Mouse (Mus musculus) embryonic facial prominence, embryonic 10.5 days (tissue): ENCODE measurements at regions not wholly inside any gene's neighbourhood (a gene's known extent, or its start where the extent isn't known, plus 50 kb on each side); places are given as distances from the start of the nearest gene placed in this dataset.

Experiments used
- DNase-seq: peaks from one replicate; pipeline ENCODE4 v3.0.0-alpha.2; 2017; ENCODE audit warnings: low spot score
- H3K27ac ChIP-seq: fragments of 300-500 bp; sonication (generic); replicated peaks from 2 replicates; pipeline ENCODE4 v1.5.1; 2016; ENCODE audit warnings: mild to moderate bottlenecking
- H3K27me3 ChIP-seq: fragments of 300-500 bp; sonication (generic); replicated peaks from 2 replicates; pipeline ENCODE4 v1.6.1; 2016; ENCODE audit warnings: low read depth, mild to moderate bottlenecking; ENCODE audit not compliant: poor library complexity, severe bottlenecking
- H3K36me3 ChIP-seq: fragments of 300-500 bp; sonication (generic); replicated peaks from 2 replicates; pipeline ENCODE4 v1.6.1; 2016; ENCODE audit warnings: mild to moderate bottlenecking, moderate library complexity
- H3K4me1 ChIP-seq: fragments of 300-500 bp; sonication (generic); 2 replicates; pipeline ENCODE4 v1.6.1; 2016
- H3K4me3 ChIP-seq: fragments of 300-500 bp; sonication (generic); 2 replicates; pipeline ENCODE4 v1.5.1; 2016; ENCODE audit warnings: mild to moderate bottlenecking, moderate library complexity
- H3K9me3 ChIP-seq: fragments of 300-500 bp; sonication (generic); 2 replicates; pipeline ENCODE4 v1.6.1; 2016; ENCODE audit warnings: mild to moderate bottlenecking
- WGBS: fragments of 180-500 bp; shearing (Covaris S2); methylation state at CpG from one replicate; pipeline ENCODE4 v1.1.7; 2016; 5-methylcytosine and 5-hydroxymethylcytosine counted together

DNA sequence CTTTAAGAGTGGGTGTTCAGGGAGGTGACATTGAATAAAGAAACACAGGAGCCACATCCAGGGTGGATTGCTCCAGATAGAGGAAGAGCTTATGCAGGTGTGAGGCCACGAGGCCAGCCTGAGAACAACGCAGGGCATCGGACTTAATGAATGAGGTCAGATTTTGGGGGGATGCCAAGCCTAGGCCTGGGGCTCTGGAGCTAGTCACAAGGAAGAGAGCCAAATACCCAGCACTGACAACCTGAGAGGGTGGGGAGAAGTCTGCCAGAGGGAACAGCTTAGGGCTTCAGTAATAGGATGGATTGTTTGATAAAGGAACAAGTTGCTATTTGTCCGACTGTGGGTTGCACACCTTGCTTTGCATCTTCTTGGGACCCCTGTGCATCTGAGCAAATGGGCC lies 203.1 kb upstream of the Hes1 start:
- H3K36me3 ChIP-seq = no peaks in the 10 kb centered on the region

DNA sequence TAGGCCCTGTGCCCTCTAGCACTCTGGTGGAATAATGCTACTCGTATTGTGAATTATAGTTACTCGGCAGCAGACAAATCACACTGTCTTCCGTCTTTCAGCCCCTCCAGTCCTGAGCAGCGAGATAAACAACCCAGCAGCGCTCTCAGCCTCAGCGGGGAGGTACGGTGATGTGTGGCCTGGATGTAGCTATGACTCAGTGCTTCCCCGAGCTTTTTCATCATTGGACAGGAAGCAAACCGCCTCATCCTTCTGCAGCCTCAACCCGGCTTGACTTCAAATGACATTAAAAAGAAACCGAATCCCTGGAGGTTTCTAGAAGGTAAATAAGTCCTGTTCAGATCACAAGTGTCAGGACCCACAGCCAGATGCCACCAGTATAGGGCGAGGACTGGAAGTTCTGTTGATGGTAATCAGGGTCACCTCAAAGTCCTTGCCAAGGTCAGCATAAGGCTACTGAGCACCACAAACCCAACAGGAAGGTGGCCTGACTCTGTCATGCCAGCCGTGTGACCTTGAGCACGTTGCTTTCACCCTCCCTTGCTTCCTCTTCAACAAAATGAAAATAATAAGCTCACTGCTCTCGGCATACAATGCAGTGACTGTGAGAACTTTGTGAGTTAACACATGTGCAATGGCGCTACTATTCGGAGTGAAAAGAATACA lies 199.0 kb upstream of the Hes1 start:
- WGBS = 81% methylated on average over 17 of the region's 17 CpGs
- no peak overlapping the region for H3K27ac ChIP-seq
- no peak for DNase-seq
- no peaks in the 10 kb centered on the region for H3K36me3 ChIP-seq
- peaks cover 16% of the 10 kb centered on the region for H3K4me1 ChIP-seq
- H3K9me3 ChIP-seq = no peaks in the 10 kb centered on the region
- no peak overlapping the region for H3K4me3 ChIP-seq
- peaks cover 19% of the 10 kb centered on the region for H3K27me3 ChIP-seq

More for the DNA sequence above, 203.1 kb upstream of the Hes1 start:
- DNase-seq = no peak
- H3K27ac ChIP-seq = no peak overlapping the region
- WGBS = 30% methylated on average over 4 of the region's 4 CpGs
- no peaks in the 10 kb centered on the region for H3K9me3 ChIP-seq
- peaks cover 52% of the 10 kb centered on the region for H3K27me3 ChIP-seq
- no peak overlapping the region for H3K4me3 ChIP-seq
- peaks cover 21% of the 10 kb centered on the region for H3K4me1 ChIP-seq

DNA sequence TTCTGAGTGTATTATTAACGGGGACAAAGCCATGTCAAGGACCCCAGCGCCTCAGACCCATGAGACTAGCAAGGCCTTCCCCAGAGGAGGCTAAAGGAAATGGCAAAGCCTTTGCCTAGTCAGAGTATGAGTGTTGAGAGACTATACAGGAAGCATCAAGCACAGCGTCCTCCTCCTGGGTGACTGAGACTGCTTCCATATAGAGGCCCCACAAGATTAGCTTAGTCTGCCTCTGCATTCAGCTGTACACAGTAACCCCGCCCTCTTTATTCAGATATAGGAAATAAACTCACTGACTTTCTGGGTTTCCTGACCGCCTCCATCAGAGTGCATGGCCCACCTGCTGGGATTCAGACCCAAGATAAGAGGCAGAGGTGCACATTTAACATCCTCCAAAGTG lies 192.8 kb upstream of the Hes1 start:
- Histone ChIP-seq H3K36me3 (no peaks in the 10 kb centered on the region), H3K27ac (no peak overlapping the region), H3K9me3 (no peaks in the 10 kb centered on the region), H3K4me3 (no peak overlapping the region), H3K27me3 (peaks cover 10% of the 10 kb centered on the region; the same call in 1 of the 2 replicates), H3K4me1 (peaks cover 14% of the 10 kb centered on the region)
- 85% methylated on average over 5 of the region's 5 CpGs for WGBS
- DNase-seq = no peak

DNA sequence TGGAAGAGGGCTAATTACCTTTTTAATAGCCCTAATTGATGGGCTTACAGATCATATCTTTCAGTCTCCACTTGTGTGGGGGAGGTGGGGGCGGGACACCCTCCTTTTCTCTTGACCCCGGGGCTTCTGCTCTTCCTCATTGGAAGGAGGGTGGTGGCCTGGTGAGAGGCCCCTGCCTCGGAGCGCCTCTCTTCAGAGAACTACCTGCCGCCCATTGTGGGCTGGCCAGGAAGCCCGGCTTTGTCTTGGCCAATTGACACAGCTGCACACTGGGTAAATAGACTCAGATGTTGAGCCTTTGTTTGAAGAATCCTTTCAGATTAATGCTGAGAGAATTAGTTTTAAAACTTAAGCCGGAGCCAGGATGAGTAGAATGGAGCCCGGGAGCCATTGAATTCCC lies 188.0 kb upstream of the Hes1 start:
- Histone ChIP-seq H3K9me3 (no peaks in the 10 kb centered on the region), H3K27me3 (peaks cover 42% of the 10 kb centered on the region), H3K36me3 (no peaks in the 10 kb centered on the region), H3K4me1 (peaks cover 30% of the 10 kb centered on the region), H3K4me3 (no peak overlapping the region), H3K27ac (peak overlapping the region; percentile 54; the same call in 1 of the 2 replicates)
- peak; percentile 37 for DNase-seq
- WGBS = 11% methylated on average over 8 of the region's 8 CpGs

- Histone ChIP-seq H3K27ac (0 out of 2 replicates have a peak overlapping the region, but pooled peaks have one; percentile 35), H3K9me3 (no peaks in the 10 kb centered on the region), H3K4me3 (no peak overlapping the region), H3K4me1 (peaks cover 36% of the 10 kb centered on the region), H3K27me3 (peaks cover 48% of the 10 kb centered on the region), H3K36me3 (no peaks in the 10 kb centered on the region)
- 21% methylated on average over 10 of the region's 10 CpGs for WGBS
- DNase-seq = peak; percentile 47
These were observed 186.6 kb upstream of the Hes1 start for GRCm38 (mm10) chr16:29877372-29878123.

GRCm38 (mm10) chr16:29879665-29880064 lies 184.5 kb upstream of the Hes1 start:
- H3K4me3 ChIP-seq = no peak overlapping the region
- peaks cover 57% of the 10 kb centered on the region for H3K4me1 ChIP-seq
- no peaks in the 10 kb centered on the region for H3K36me3 ChIP-seq
- no peaks in the 10 kb centered on the region for H3K9me3 ChIP-seq
- WGBS = 87% methylated on average over 6 of the region's 6 CpGs
- H3K27me3 ChIP-seq = peaks cover 57% of the 10 kb centered on the region
- no peak for DNase-seq
- H3K27ac ChIP-seq = no peak overlapping the region

DNA sequence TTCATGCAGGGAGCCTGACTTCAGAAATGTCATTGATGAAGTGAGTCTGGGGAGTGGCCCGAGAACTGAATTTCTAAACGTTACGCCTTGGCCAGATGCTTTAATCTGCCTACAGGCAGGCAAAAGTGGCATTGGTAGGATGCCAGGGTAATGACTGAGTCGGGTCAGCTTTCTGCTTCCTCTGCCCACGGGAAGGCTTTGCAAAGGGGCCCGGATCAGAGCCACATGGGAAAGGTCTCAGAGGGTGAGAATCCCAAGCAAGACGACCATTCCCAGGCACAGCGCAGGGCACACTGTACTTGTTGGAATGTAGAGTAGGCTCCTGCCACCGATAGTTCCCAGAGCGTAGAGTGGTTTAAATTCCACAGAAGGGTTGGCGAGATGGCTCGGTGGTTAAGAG lies 182.7 kb upstream of the Hes1 start:
- Histone ChIP-seq H3K4me1 (peaks cover 59% of the 10 kb centered on the region), H3K9me3 (no peaks in the 10 kb centered on the region), H3K27ac (no peak overlapping the region), H3K36me3 (no peaks in the 10 kb centered on the region), H3K27me3 (peaks cover 66% of the 10 kb centered on the region), H3K4me3 (no peak overlapping the region)
- 51% methylated on average over 12 of the region's 12 CpGs for WGBS
- no peak for DNase-seq

GRCm38 (mm10) chr16:29882226-29882972 lies 181.8 kb upstream of the Hes1 start:
- DNase-seq = peak; percentile 48
- Histone ChIP-seq H3K4me3 (no peak overlapping the region), H3K9me3 (no peaks in the 10 kb centered on the region), H3K27me3 (peaks cover 66% of the 10 kb centered on the region), H3K4me1 (peaks cover 51% of the 10 kb centered on the region), H3K36me3 (no peaks in the 10 kb centered on the region), H3K27ac (peak overlapping the region; percentile 71)
- 15% methylated on average over 10 of the region's 10 CpGs for WGBS

GRCm38 (mm10) chr16:29883252-29883992 lies 180.8 kb upstream of the Hes1 start:
- peak; percentile 45 for DNase-seq
- peaks cover 66% of the 10 kb centered on the region for H3K27me3 ChIP-seq
- no peaks in the 10 kb centered on the region for H3K9me3 ChIP-seq
- 13% methylated on average over 10 of the region's 10 CpGs for WGBS
- peak overlapping the region; percentile 71 for H3K27ac ChIP-seq
- H3K4me1 ChIP-seq = peaks cover 46% of the 10 kb centered on the region
- no peaks in the 10 kb centered on the region for H3K36me3 ChIP-seq
- no peak overlapping the region for H3K4me3 ChIP-seq

GRCm38 (mm10) chr16:29884899-29885298 lies 179.3 kb upstream of the Hes1 start:
- no peaks in the 10 kb centered on the region for H3K9me3 ChIP-seq
- H3K27me3 ChIP-seq = peaks cover 51% of the 10 kb centered on the region
- peak overlapping the region; percentile 12; the same call in 1 of the 2 replicates for H3K27ac ChIP-seq
- no peak for DNase-seq
- H3K4me3 ChIP-seq = no peak overlapping the region
- no peaks in the 10 kb centered on the region for H3K36me3 ChIP-seq
- WGBS = 83% methylated on average over 4 of the region's 4 CpGs
- peaks cover 56% of the 10 kb centered on the region for H3K4me1 ChIP-seq

GRCm38 (mm10) chr16:29886755-29887154 lies 177.4 kb upstream of the Hes1 start:
- Histone ChIP-seq H3K4me3 (no peak overlapping the region), H3K36me3 (no peaks in the 10 kb centered on the region), H3K27ac (no peak overlapping the region; the same call in 1 of the 2 replicates), H3K27me3 (peaks cover 40% of the 10 kb centered on the region), H3K9me3 (no peaks in the 10 kb centered on the region), H3K4me1 (peaks cover 61% of the 10 kb centered on the region)
- DNase-seq = no peak
- 87% methylated on average over 4 of the region's 4 CpGs for WGBS

GRCm38 (mm10) chr16:29889346-29889745 lies 174.8 kb upstream of the Hes1 start:
- DNase-seq = peak; percentile 56
- WGBS = 24% methylated on average over 4 of the region's 4 CpGs
- peak overlapping the region; percentile 54 for H3K27ac ChIP-seq

More at GRCm38 (mm10) chr16:29889346-29889745, 174.8 kb upstream of the Hes1 start:
- Histone ChIP-seq H3K4me1 (peaks cover 54% of the 10 kb centered on the region), H3K4me3 (no peak overlapping the region), H3K9me3 (no peaks in the 10 kb centered on the region), H3K36me3 (no peaks in the 10 kb centered on the region), H3K27me3 (peaks cover 47% of the 10 kb centered on the region)
